Mouse (Mus musculus) CH12.LX (cell line): Measurements from ENCODE around the gene Slc1a1. TPM values are rescaled to one million over a fixed set of nuclear protein-coding genes. Genes with fewer than 3 reads are reported as not detected.

Experiments used
- DNase-seq: peaks from one replicate; pipeline ENCODE4 v3.0.0-alpha.2; 2013; ENCODE audit errors: extremely low read depth
- H3K27ac ChIP-seq: 2 replicates; pipeline ENCODE4 v1.5.1; 2012; ENCODE audit warnings: low read depth, mild to moderate bottlenecking, control low read depth, moderate library complexity; ENCODE audit not compliant: insufficient read depth
- H3K27me3 ChIP-seq: replicated peaks from 2 replicates; pipeline ENCODE3; 2012; ENCODE audit warnings: inconsistent platforms
- H3K36me3 ChIP-seq, 2 experiments: replicated peaks in 1 of 2; 2 replicates each; pipeline versions ENCODE3 to v1.6.1; 2012; ENCODE audit warnings: inconsistent platforms in 1 of 2, low read length in 1 of 2, mild to moderate bottlenecking in 1 of 2, mixed read lengths in 1 of 2, moderate library complexity in 1 of 2; ENCODE audit not compliant: control insufficient read depth in 1 of 2, insufficient read depth in 1 of 2
- H3K4me1 ChIP-seq, 2 experiments: 2 replicates each; pipeline ENCODE4 v1.6.1; 2012; ENCODE audit warnings: inconsistent platforms in 1 of 2, moderate library complexity in 1 of 2; ENCODE audit not compliant: insufficient read depth in 2 of 2, control insufficient read depth in 1 of 2
- H3K4me2 ChIP-seq: 2 replicates; pipeline ENCODE4 v1.6.1; 2012; ENCODE audit warnings: low read depth, mild to moderate bottlenecking, control low read depth; ENCODE audit not compliant: poor library complexity, insufficient read depth, severe bottlenecking
- H3K4me3 ChIP-seq, 3 experiments: fragments of 150-350 bp in 1 of 3; sonication (generic) in 1 of 3; replicated peaks in 1 of 3; 2 replicates each; pipeline versions ENCODE3 to v1.5.1; 2011 to 2012; ENCODE audit warnings: low read depth in 2 of 3, low read length in 2 of 3, mild to moderate bottlenecking in 2 of 3, moderate library complexity in 2 of 3, control low read depth in 1 of 3, improper control_type of control experiment in 1 of 3, inconsistent platforms in 1 of 3, mixed read lengths in 1 of 3; ENCODE audit not compliant: poor library complexity in 1 of 3
- H3K79me2 ChIP-seq: replicated peaks from 2 replicates; pipeline ENCODE4 v1.6.1; 2012; ENCODE audit warnings: mild to moderate bottlenecking, moderate library complexity; ENCODE audit not compliant: control insufficient read depth, poor library complexity, insufficient read depth, severe bottlenecking; ENCODE audit errors: extremely low read depth
- H3K9ac ChIP-seq: 2 replicates; pipeline ENCODE4 v1.6.1; 2012; ENCODE audit warnings: low read depth, mild to moderate bottlenecking, control low read depth, moderate library complexity; ENCODE audit not compliant: insufficient read depth
- H3K9me3 ChIP-seq: replicated peaks from 2 replicates; pipeline ENCODE3; 2012; ENCODE audit warnings: low read length, inconsistent platforms, mixed read lengths
- BHLHE40 ChIP-seq: IDR thresholded peaks from 2 replicates; pipeline ENCODE4 v1.6.1; 2011; ENCODE audit warnings: mild to moderate bottlenecking, low read depth, low read length, improper control_type of control experiment
- CHD1 ChIP-seq: IDR thresholded peaks from 2 replicates; pipeline ENCODE4 v1.6.1; 2012; ENCODE audit warnings: low read depth, low read length, improper control_type of control experiment, inconsistent platforms
- EP300 ChIP-seq: IDR thresholded peaks from 2 replicates; pipeline ENCODE4 v1.6.1; 2011; ENCODE audit warnings: low read length, improper control_type of control experiment
- ETS1 ChIP-seq: conservative IDR thresholded peaks from 2 replicates; pipeline ENCODE4 v1.6.1; 2012; ENCODE audit warnings: low read depth, mild to moderate bottlenecking, inconsistent platforms, low read length, improper control_type of control experiment, moderate library complexity
- GABPA ChIP-seq: IDR thresholded peaks from 2 replicates; pipeline ENCODE4 v1.6.1; 2012; ENCODE audit warnings: low read depth, low read length, improper control_type of control experiment, inconsistent platforms; ENCODE audit not compliant: insufficient replicate concordance
- IRF4 ChIP-seq: IDR thresholded peaks from 2 replicates; pipeline ENCODE4 v1.6.1; 2014; ENCODE audit warnings: low read depth, mild to moderate bottlenecking, inconsistent platforms, low read length, improper control_type of control experiment
- JUN ChIP-seq: IDR thresholded peaks from 2 replicates; pipeline ENCODE4 v1.6.1; 2011; ENCODE audit warnings: low read depth, mild to moderate bottlenecking, low read length, improper control_type of control experiment, moderate library complexity; ENCODE audit not compliant: insufficient read depth
- MAX ChIP-seq: IDR thresholded peaks from 2 replicates; pipeline ENCODE4 v1.6.1; 2011; ENCODE audit warnings: low read length, improper control_type of control experiment
- MEF2A ChIP-seq: IDR thresholded peaks from 2 replicates; pipeline ENCODE4 v1.6.1; 2014; ENCODE audit warnings: low read depth, mild to moderate bottlenecking, inconsistent platforms, low read length, improper control_type of control experiment, borderline replicate concordance
- MXI1 ChIP-seq: IDR thresholded peaks from 2 replicates; pipeline ENCODE4 v1.6.1; 2011; ENCODE audit warnings: mild to moderate bottlenecking, low read depth, low read length, improper control_type of control experiment
- NELFE ChIP-seq: IDR thresholded peaks from 2 replicates; pipeline ENCODE4 v1.6.1; 2011; ENCODE audit warnings: low read depth, low read length, improper control_type of control experiment
- NRF1 ChIP-seq: IDR thresholded peaks from 2 replicates; pipeline ENCODE4 v1.6.1; 2014; ENCODE audit warnings: low read depth, mild to moderate bottlenecking, inconsistent platforms, low read length, improper control_type of control experiment, moderate library complexity
- RAD21 ChIP-seq: IDR thresholded peaks from 2 replicates; pipeline ENCODE4 v1.6.1; 2011; ENCODE audit warnings: low read depth, mild to moderate bottlenecking, low read length, improper control_type of control experiment, moderate library complexity
- RCOR1 ChIP-seq: conservative IDR thresholded peaks from 2 replicates; pipeline ENCODE4 v1.6.1; 2012; ENCODE audit warnings: low read depth, mild to moderate bottlenecking, inconsistent platforms, low read length, improper control_type of control experiment
- SMC3 ChIP-seq: IDR thresholded peaks from 2 replicates; pipeline ENCODE4 v1.6.1; 2011; ENCODE audit warnings: low read depth, low read length, improper control_type of control experiment
- TBP ChIP-seq: conservative IDR thresholded peaks from 2 replicates; pipeline ENCODE4 v1.6.1; 2011; ENCODE audit warnings: low read depth, low read length, improper control_type of control experiment
- TCF12 ChIP-seq: IDR thresholded peaks from 2 replicates; pipeline ENCODE4 v1.6.1; 2014; ENCODE audit warnings: low read depth, mild to moderate bottlenecking, inconsistent platforms, low read length, improper control_type of control experiment
- UBTF ChIP-seq: IDR thresholded peaks from 2 replicates; pipeline ENCODE4 v1.6.1; 2012; ENCODE audit warnings: low read depth, mild to moderate bottlenecking, inconsistent platforms, low read length, improper control_type of control experiment, moderate library complexity
- USF2 ChIP-seq: conservative IDR thresholded peaks from 2 replicates; pipeline ENCODE4 v1.6.1; 2011; ENCODE audit warnings: low read depth, low read length, improper control_type of control experiment
- ZC3H11A ChIP-seq: IDR thresholded peaks from 2 replicates; pipeline ENCODE4 v1.6.1; 2012; ENCODE audit warnings: low read depth, mild to moderate bottlenecking, inconsistent platforms, low read length, improper control_type of control experiment
- ZMIZ1 ChIP-seq: IDR thresholded peaks from 2 replicates; pipeline ENCODE4 v1.6.1; 2012; ENCODE audit warnings: low read depth, mild to moderate bottlenecking, inconsistent platforms, low read length, improper control_type of control experiment
- dilution Hi-C: fragments of 300-500 bp; cut with MboI; formaldehyde crosslinking; loops from 2 replicates; pipeline ENCODE4 v1.14.3; 2020; ENCODE audit warnings: low sequenced_read_pairs; ENCODE audit not compliant: extremely low pct_unique_long_range_greater_than_20kb, extremely low pct_ligation_motif_present
- in situ Hi-C: fragments of 300-500 bp; cut with MboI; formaldehyde crosslinking; loops from 3 replicates; pipeline ENCODE4 v1.14.3; 2019; ENCODE audit warnings: low sequenced_read_pairs, low pct_ligation_motif_present, low pct_unique_long_range_greater_than_20kb, mixed read lengths
- polyA plus RNA-seq: library from polyadenylated mRNA; unstranded; fragments of >175 nt; gene quantifications from 2 replicates; pipeline ENCODE4 v1.2.1, GENCODE M21; 2012; ENCODE audit warnings: low read depth; ENCODE audit not compliant: insufficient read length
- total RNA-seq, 2 experiments: library from RNA; depleted of rRNA; stranded (reverse); fragments of 300-350 nt in 1 of 2; fragments of >200 nt in 1 of 2; gene quantifications; 2 replicates each; pipeline ENCODE4 v1.2.3; 2012 to 2014

Slc1a1 gene
- total and polyA plus RNA-seq, 3 experiments: 0.20 to 1.1 (median 0.95) TPM

DNA sequence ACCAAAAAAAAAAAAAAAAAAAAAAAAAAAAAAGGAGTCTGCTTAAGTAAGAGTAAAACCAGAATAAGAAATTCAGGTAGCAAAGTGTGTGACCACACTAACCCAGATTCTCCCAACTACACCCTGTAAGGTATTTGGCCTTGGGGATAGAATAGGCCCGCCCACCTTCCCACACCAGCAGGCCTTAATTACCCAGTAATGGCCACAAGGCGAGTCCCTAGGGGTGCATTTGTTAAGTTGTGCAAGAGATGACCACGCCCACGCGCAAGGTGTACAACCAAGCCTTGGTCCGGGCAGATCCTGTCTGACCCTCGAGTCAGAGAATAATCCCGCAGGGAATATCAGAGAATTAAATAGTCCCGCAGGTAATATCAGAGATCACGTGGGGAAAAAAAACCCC, 461 bp upstream of the Slc1a1 start:
- Histone ChIP-seq H3K36me3 (no peaks in the 10 kb centered on the region), H3K27me3 (no peaks in the 10 kb centered on the region), H3K27ac (no peak overlapping the region), H3K79me2 (no peaks in the 10 kb centered on the region), H3K9ac (no peak overlapping the region), H3K4me3 (no peak overlapping the region), H3K4me2 (no peak overlapping the region), H3K9me3 (peaks cover 5% of the 10 kb centered on the region), H3K4me1 (peaks cover 0 to 2% of the 10 kb centered on the region in 2 experiments; a peak in 1 of 4 replicates)
- TF ChIP-seq ETS1: no peak
- no peak for TF ChIP-seq BHLHE40
- no peak for TF ChIP-seq NRF1
- TF ChIP-seq TCF12: no peak
- TF ChIP-seq CHD1: no peak
- TF ChIP-seq SMC3: no peak
- no peak for DNase-seq
- dilution Hi-C loops: no loop called here
- in situ Hi-C loops: no loop called here

DNA sequence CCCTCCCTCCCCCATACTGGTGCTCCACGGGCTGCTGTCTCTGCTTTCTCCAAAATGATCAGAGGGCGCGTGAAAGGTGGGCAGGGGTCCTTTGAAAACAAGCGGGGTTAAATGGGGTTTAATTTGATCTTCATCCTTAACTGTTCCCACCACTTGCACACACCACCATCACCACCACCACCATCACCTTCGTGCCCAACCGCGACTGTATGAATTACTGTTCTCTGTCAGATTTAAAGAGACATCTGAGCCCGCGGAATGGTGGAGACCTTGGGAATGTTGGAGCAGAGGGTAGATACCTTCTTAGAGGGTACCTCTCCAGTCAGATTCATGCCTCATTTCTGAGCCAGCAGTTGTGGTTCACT, 633 bp downstream of the Slc1a1 start:
- Histone ChIP-seq H3K27ac (no peak overlapping the region), H3K4me1 (peaks cover 0 to 6% of the 10 kb centered on the region in 2 experiments; a peak in 1 of 4 replicates), H3K4me3 (no peak overlapping the region), H3K4me2 (no peak overlapping the region), H3K79me2 (no peaks in the 10 kb centered on the region), H3K9me3 (peaks cover 5% of the 10 kb centered on the region), H3K27me3 (no peaks in the 10 kb centered on the region), H3K36me3 (no peaks in the 10 kb centered on the region), H3K9ac (no peak overlapping the region)
- in situ Hi-C loops: no loop called here
- no peak for DNase-seq
- dilution Hi-C loops: no loop called here
- TF ChIP-seq TBP (no peak), NELFE (no peak), RAD21 (no peak), USF2 (no peak), IRF4 (no peak), EP300 (no peak), ZC3H11A (no peak), MAX (no peak), SMC3 (no peak), UBTF (no peak), NRF1 (no peak), JUN (no peak), CHD1 (no peak), MXI1 (no peak), RCOR1 (no peak), ZMIZ1 (no peak), GABPA (no peak), MEF2A (no peak)
